Mouse (Mus musculus): ENCODE measurements at regions not wholly inside any gene's neighbourhood (a gene's known extent, or its start where the extent isn't known, plus 50 kb on each side); places are given as distances from the start of the nearest gene placed in this dataset.

DNA sequence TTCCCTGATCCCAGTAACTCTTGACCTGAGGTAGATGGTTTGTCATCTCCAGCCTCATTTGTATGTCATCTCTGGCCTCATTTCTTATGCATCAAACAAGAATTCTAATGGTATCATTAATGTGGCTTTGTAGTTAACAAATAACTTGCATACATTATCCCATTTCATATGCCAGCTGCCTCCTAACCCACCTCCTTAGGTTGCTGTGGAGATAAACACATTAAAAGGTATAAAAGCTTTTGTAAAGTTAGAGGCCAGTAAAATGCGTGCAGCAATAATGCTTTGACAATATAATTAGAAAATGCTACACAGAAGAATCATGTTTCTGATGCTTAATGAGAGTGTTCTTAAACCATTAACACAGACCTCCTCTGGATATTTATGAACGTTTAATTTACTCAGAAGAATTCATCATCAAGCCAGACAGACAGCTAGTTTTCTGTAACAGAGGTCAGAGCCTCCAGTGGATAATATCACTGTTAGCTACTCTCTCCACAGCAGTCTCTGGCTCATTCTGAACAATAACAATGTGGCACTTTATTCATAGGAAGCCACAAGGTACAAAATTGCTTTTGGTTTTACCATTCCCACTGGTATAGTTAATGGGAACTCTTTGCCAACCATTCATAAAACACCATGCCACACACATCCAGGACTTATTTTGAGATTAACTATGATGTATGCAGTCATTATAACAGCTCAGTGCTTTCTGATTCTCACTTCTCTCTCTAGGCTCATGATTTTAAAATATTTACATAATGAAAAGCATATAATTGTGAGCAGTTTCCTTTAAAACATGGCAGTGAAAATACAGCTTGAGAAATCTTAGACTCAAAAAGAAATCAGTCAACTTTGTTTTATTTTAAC, 264.2 kb upstream of the Gm11114 start:
- TF ChIP-seq POLR2A (IDR thresholded peaks at IDR 0.05; ENCODE audit: insufficient read depth, low read depth, low read length) (no peak), CTCF (IDR thresholded peaks at IDR 0.05) (no peak)

Measured in heart, adult 2 months (tissue).